Comparison of ENCODE assay signal across 8 mouse cellular contexts in the genomic region with DNA sequence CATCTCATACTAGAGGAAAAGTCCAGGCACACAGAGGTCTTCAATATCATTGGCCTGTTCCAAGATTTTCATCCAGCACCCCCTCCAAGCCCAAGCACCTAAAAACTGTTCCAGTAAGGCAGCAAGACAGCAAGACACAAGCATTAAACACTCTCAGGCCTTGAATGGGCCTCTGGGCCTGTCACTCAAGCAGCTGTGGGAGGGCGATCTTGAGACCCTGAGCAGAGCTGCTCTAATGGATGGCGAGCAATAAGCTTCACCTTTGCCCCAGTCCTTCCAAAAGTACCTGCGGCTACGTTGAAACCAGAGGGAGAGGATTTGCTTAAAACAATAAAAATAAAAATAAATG.
A peak's percentile ranks its signal among the peaks of the same experiment; 100 is the strongest.
DNase-seq lines count a peak whose midpoint lies in the region; ATAC-seq and TF ChIP-seq lines count a peak whose summit lies in the region.

No protein-coding gene starts in this region.

- 0% methylated on average over 4 of the region's 4 CpGs for WGBS in heart, embryonic 11.5 days (ENCODE audit: insufficient replicate concordance)
- 1% methylated on average over 4 of the region's 4 CpGs for WGBS in limb, embryonic 11.5 days

- ATAC-seq in heart, embryonic 11.5 days (replicated peaks; ENCODE audit: insufficient number of reproducible peaks, low FRiP score, low TSS enrichment) = peak; percentile 69
- ATAC-seq in limb, embryonic 11.5 days (ENCODE audit: insufficient number of reproducible peaks, low FRiP score, low TSS enrichment, low read depth) = peak; percentile 72

- no peaks in the 10 kb centered on the region for H3K27me3 ChIP-seq in heart, embryonic 11.5 days (ENCODE audit: control insufficient read depth, insufficient read depth, low read length)
- H3K27me3 ChIP-seq in E14TG2a.4 (ENCODE audit: insufficient read depth, low read length) = no peaks in the 10 kb centered on the region
- no peaks in the 10 kb centered on the region for H3K27me3 ChIP-seq in limb, embryonic 11.5 days (ENCODE audit: control insufficient read depth, insufficient read depth, low read length)

- no peaks in the 10 kb centered on the region for H3K9me3 ChIP-seq in heart, embryonic 11.5 days (replicated peaks; ENCODE audit: control insufficient read depth, low read length)
- H3K9me3 ChIP-seq in E14TG2a.4 (ENCODE audit: low read length) = peaks cover under 1% of the 10 kb centered on the region; the same call in 1 of the 2 replicates
- no peaks in the 10 kb centered on the region for H3K9me3 ChIP-seq in limb, embryonic 11.5 days (ENCODE audit: control insufficient read depth, low read length)

- peak overlapping the region; percentile 90 for H3K9ac ChIP-seq in heart, embryonic 11.5 days (ENCODE audit: low read depth, low read length)
- peak overlapping the region; percentile 17; the same call in 1 of the 2 replicates for H3K9ac ChIP-seq in limb, embryonic 11.5 days (ENCODE audit: low read length)

- peaks cover 5% of the 10 kb centered on the region; the same call in 1 of the 2 replicates for H3K4me1 ChIP-seq in heart, embryonic 11.5 days (ENCODE audit: control insufficient read depth, insufficient read depth, low read length)
- H3K4me1 ChIP-seq in E14TG2a.4 (replicated peaks; ENCODE audit: low read depth, low read length) = peaks cover 23% of the 10 kb centered on the region
- H3K4me1 ChIP-seq in embryonic fibroblast, embryonic 13.5 days (ENCODE audit: control insufficient read depth, insufficient read depth, low read length) = 0 out of 2 replicates have a peak, but pooled peaks cover 2% of the 10 kb centered on the region
- no peaks in the 10 kb centered on the region for H3K4me1 ChIP-seq in limb, embryonic 11.5 days (ENCODE audit: control insufficient read depth, insufficient read depth, low read length)

- peak overlapping the region; percentile 73 for H3K4me2 ChIP-seq in heart, embryonic 11.5 days
- peak overlapping the region; percentile 73; the same call in 1 of the 2 replicates for H3K4me2 ChIP-seq in limb, embryonic 11.5 days (ENCODE audit: low read depth, severe bottlenecking)

- TF ChIP-seq CTCF in E14TG2a.4 (conservative IDR thresholded peaks at IDR 0.05; ENCODE audit: low read length) = no peak
- TF ChIP-seq CTCF in embryonic fibroblast, embryonic 13.5 days (IDR thresholded peaks at IDR 0.05; ENCODE audit: borderline replicate concordance, insufficient read depth, low read length) = no peak

- no peak for DNase-seq in heart, adult 11 months
- DNase-seq in limb, embryonic 11.5 days (ENCODE audit: low spot score) = no peak
- peak; percentile 13 for DNase-seq in skeletal muscle tissue, adult 2 months (ENCODE audit: low read depth, low spot score)
- DNase-seq in urinary bladder, postnatal 36 days (ENCODE audit: low spot score in 2 of 2) = no peak
- no peak for DNase-seq in spleen, postnatal 14 days (ENCODE audit: low spot score in 2 of 2)

- H3K27ac ChIP-seq in heart, embryonic 11.5 days (ENCODE audit: low read depth, low read length) = peak overlapping the region; percentile 99
- H3K27ac ChIP-seq in embryonic fibroblast, embryonic 13.5 days (ENCODE audit: insufficient read depth, low read length) = peak overlapping the region; percentile 45
- H3K27ac ChIP-seq in limb, embryonic 11.5 days (replicated peaks; ENCODE audit: low read depth, low read length) = no peak overlapping the region; the same call in 1 of the 2 replicates

- no peaks in the 10 kb centered on the region for H3K36me3 ChIP-seq in heart, embryonic 11.5 days (ENCODE audit: control insufficient read depth, insufficient read depth, low read length)
- no peaks in the 10 kb centered on the region for H3K36me3 ChIP-seq in E14TG2a.4 (ENCODE audit: insufficient read depth, low read length)
- no peaks in the 10 kb centered on the region for H3K36me3 ChIP-seq in limb, embryonic 11.5 days (ENCODE audit: control insufficient read depth, insufficient read depth, low read length)

- H3K4me3 ChIP-seq in heart, embryonic 11.5 days (ENCODE audit: low read depth, low read length) = peak overlapping the region; percentile 72
- peak overlapping the region; percentile 75 for H3K4me3 ChIP-seq in E14TG2a.4 (replicated peaks; ENCODE audit: low read length)
- H3K4me3 ChIP-seq in embryonic fibroblast, embryonic 13.5 days (ENCODE audit: insufficient read depth, low read length) = peak overlapping the region; percentile 61
- peak overlapping the region; percentile 59 for H3K4me3 ChIP-seq in limb, embryonic 11.5 days (ENCODE audit: low read depth, low read length)

- no peak for TF ChIP-seq POLR2A in embryonic fibroblast, embryonic 13.5 days (IDR thresholded peaks at IDR 0.05; ENCODE audit: low read depth, low read length)
